In the genomic region with DNA sequence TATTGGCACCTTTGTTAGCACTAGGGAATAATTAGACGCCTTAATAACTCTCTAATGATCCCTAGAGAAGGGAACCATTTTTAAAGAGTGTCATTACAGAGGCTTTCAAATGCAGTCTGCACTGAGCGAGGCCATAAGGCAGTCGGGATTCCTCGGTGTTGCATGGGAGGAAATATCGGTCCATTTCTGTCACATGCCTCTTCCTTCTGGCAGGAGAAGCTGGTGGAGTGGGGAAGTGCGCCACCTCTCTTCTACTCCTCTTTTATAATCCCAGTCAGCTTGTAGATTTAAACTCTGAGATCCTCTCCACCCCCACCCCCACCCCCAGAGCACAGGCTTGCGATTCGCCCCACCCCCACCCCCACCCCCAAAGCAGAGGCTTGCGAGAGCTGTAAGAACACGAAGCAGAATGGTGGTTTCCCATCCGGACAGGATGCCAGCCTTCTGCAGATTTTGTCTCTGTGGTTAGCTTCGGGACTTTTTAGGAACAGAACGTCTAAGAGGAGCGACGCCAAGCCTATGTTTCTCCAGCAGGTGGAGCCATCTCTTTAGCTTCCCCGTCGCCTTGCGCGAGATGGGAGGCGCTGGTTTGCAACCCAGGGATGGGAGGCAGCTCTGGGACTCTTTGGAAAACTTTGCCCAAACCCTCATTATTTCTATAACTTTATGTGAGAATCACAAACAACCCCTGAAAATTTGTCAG, we compare ENCODE assay signal across 1 mouse cellular context.
A peak's percentile ranks its signal among the peaks of the same experiment; 100 is the strongest.
TF ChIP-seq lines count a peak whose summit lies in the region.

No protein-coding gene starts in this region.

TF ChIP-seq in CH12.LX, 34 proteins besides CTCF, POLR2A, EP300 and RAD21 (continued from another document):
- TF ChIP-seq MAZ (IDR thresholded peaks at IDR 0.05; ENCODE audit: low read depth, low read length) (0 out of 2 replicates have a peak, but pooled peaks have one; percentile 30), NRF1 (IDR thresholded peaks at IDR 0.05; ENCODE audit: low read depth, low read length) (0 out of 2 replicates have a peak, but pooled peaks have one; percentile 19), TCF12 (IDR thresholded peaks at IDR 0.05; ENCODE audit: low read depth, low read length) (0 out of 2 replicates have a peak, but pooled peaks have one; percentile 50)
